Mouse (Mus musculus) liver, embryonic 12.5 days (tissue): Measurements from ENCODE around the gene Rubcn. TPM values are rescaled to one million over a fixed set of nuclear protein-coding genes. Genes with fewer than 3 reads are reported as not detected.
A peak's percentile ranks its signal among the peaks of the same experiment; 100 is the strongest.

ENCODE experiments used
- ATAC-seq: fragments of 200-750 bp; cut with Nextera tagmentation; 2 replicates; pipeline ENCODE4 v1.8.0; 2017; ENCODE audit warnings: moderate number of reproducible peaks, mild to moderate bottlenecking, moderate library complexity
- H3K27ac ChIP-seq: fragments of 300-500 bp; sonication (generic); 2 replicates; pipeline ENCODE4 v1.5.1; 2016; ENCODE audit warnings: mild to moderate bottlenecking
- H3K27me3 ChIP-seq: fragments of 300-500 bp; sonication (generic); replicated peaks from 2 replicates; pipeline ENCODE4 v1.6.1; 2016; ENCODE audit warnings: mild to moderate bottlenecking, moderate library complexity
- H3K36me3 ChIP-seq: fragments of 300-500 bp; sonication (generic); 2 replicates; pipeline ENCODE4 v1.6.1; 2016; ENCODE audit warnings: mild to moderate bottlenecking, moderate library complexity
- H3K4me1 ChIP-seq: fragments of 300-500 bp; sonication (generic); 2 replicates; pipeline ENCODE4 v1.6.1; 2016
- H3K4me2 ChIP-seq: fragments of 300-500 bp; sonication (generic); 2 replicates; pipeline ENCODE4 v1.6.1; 2016; ENCODE audit warnings: mild to moderate bottlenecking, moderate library complexity
- H3K4me3 ChIP-seq: fragments of 300-500 bp; sonication (generic); 2 replicates; pipeline ENCODE4 v1.5.1; 2016; ENCODE audit warnings: mild to moderate bottlenecking, moderate library complexity
- H3K9ac ChIP-seq: fragments of 300-500 bp; sonication (generic); 2 replicates; pipeline ENCODE4 v1.6.1; 2016; ENCODE audit warnings: mild to moderate bottlenecking, moderate library complexity
- H3K9me3 ChIP-seq: fragments of 300-500 bp; sonication (generic); replicated peaks from 2 replicates; pipeline ENCODE4 v1.6.1; 2016; ENCODE audit warnings: mild to moderate bottlenecking, moderate library complexity
- WGBS: fragments of 180-500 bp; shearing (Covaris S2); methylation state at CpG from one replicate; pipeline ENCODE4 v1.1.7; 2016; ENCODE audit not compliant: insufficient replicate concordance; 5-methylcytosine and 5-hydroxymethylcytosine counted together
- polyA plus RNA-seq: library from polyadenylated mRNA; unstranded; fragments of >200 nt; fragmentation: Nextera tagmentation; extraction: Ambion mirVana; gene quantifications from 2 replicates; pipeline ENCODE4 v1.2.1, GENCODE M21; 2016

Gene Rubcn
- polyA plus RNA-seq, 1 experiment from 2014 or later = 7.7 TPM

DNA sequence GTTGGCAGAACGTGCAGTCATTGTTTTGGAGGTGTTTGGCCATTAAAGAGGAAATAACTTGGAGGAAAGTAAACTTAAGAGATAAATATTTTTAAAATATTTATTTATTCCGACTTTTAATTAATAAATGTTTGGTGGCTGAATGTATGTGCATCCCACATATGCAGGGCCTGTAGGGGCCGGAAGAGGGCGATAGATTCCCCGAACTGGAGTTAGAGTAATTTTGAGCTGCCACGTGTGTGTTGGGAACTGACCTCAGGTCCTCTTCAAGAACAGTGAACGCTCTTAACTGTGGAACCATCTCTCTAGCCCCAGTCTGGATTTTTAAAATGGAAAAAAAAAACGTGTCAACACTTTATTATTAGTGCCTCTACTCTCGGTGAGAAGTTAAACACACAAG lies 64.2 kb downstream of the Rubcn start:
- Histone ChIP-seq H3K27ac (no peak overlapping the region), H3K4me1 (peaks cover 12% of the 10 kb centered on the region), H3K4me2 (peak overlapping the region; percentile 60), H3K27me3 (peaks cover 15% of the 10 kb centered on the region; the same call in 1 of the 2 replicates), H3K4me3 (no peak overlapping the region), H3K9me3 (no peaks in the 10 kb centered on the region), H3K9ac (no peak overlapping the region), H3K36me3 (no peaks in the 10 kb centered on the region)
- 36% methylated on average over 9 of the region's 9 CpGs for WGBS
- no peak for ATAC-seq

DNA sequence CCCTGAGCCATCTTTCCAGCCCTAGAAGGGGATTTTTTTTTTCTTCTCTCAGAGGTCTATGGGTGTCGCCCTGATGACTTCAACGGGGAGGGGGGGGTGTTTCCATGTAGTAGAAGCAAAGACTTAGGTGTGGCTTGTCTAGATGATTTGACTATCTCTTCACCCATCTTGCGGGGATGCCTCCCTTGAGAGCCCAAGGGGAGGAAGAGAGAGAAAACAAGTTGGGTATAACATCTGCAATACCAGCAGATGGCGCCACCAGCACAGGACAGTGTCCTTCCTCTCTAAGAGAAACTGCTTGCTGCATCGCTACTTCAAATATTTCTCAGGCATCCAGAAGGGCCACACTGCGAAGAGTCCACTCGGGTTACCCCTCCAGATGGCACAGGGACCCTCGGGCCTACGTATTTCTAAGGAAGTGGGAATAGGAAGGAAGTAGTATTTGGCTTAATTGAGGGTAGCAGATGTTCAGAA lies 64.6 kb downstream of the Rubcn start:
- peak; percentile 54 for ATAC-seq
- Histone ChIP-seq H3K9ac (no peak overlapping the region), H3K27ac (no peak overlapping the region), H3K36me3 (no peaks in the 10 kb centered on the region), H3K4me2 (peak overlapping the region; percentile 60), H3K27me3 (peaks cover 15% of the 10 kb centered on the region; the same call in 1 of the 2 replicates), H3K4me1 (peaks cover 12% of the 10 kb centered on the region), H3K4me3 (no peak overlapping the region), H3K9me3 (no peaks in the 10 kb centered on the region)
- WGBS = 0% methylated on average over 9 of the region's 9 CpGs

DNA sequence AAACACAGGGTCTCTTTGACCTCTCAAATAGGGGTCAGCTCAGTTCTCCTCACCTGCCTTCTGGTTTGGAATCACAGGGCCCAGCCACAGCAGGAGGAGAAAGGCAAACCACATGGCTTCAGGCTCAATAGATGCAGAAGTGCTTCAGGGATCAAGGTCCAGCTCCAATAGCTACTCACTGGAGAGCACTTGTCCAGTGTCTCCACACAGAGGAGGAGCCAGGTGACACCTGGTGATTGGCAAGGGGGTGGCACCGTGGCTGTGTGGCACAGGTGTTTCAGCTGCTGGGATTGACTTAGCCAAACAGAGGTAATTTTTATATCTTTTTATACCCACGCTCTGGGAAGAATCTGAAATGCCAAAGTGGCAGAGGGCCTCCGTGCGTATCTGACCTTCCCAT lies 67.2 kb downstream of the Rubcn start, which contains the start of gene Smbd1:
Smbd1 (minus strand) TSS at position 157 of the 400 bp plus-strand sequence.
- no peaks in the 10 kb centered on the region for H3K36me3 ChIP-seq
- no peak for ATAC-seq
- H3K4me2 ChIP-seq = no peak within 1 kb of the TSS
- no peak within 1 kb of the TSS for H3K27ac ChIP-seq
- H3K27me3 ChIP-seq = peaks cover 10% of the 10 kb centered on the region
- WGBS = 64% methylated on average over 4 of the region's 4 CpGs
- no peaks in the 10 kb centered on the region for H3K9me3 ChIP-seq
- no peak within 1 kb of the TSS for H3K4me3 ChIP-seq
- peaks cover 29% of the 10 kb centered on the region for H3K4me1 ChIP-seq
- H3K9ac ChIP-seq = no peak within 1 kb of the TSS

DNA sequence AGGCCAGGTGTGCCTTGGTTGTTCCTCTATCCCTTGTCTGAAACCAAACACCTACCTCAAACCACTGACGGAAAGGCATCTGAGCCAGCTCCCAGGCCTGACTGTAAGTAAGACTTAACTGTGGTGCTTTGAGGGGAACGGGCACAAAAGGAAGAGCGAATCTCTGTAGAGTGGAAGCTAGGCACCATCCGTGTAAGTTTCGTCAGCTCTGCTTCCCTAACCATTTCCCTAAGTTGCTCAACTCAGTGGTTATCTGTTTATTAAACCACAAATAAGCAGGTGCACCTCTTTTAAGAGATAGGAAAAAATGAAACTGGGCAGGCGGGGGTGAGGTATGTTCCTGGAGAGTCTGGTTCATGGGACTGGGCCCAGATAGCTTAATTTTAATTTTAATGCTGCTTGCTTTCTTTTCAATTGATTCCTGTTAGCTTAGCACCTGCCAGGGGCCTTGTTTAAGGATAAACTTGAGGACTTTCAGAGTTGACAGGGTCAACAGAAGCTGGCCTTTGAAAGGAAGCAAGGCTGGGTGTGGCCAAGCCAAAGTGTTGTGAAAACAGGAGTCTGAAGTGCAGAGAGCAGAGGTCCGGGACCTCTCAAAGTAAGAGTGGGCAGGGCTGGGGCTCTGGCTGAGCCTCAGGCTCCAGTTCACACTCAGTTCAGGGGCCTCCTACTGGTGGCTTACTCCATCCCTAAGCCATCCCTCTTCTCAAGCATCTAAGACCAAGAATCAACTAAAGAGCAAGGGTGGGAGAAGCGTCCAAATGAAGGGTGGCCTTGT lies 70.0 kb downstream of the Rubcn start:
- peaks cover 28% of the 10 kb centered on the region for H3K4me1 ChIP-seq
- H3K27me3 ChIP-seq = no peaks in the 10 kb centered on the region; the same call in none of the 2 replicates
- no peak overlapping the region for H3K4me3 ChIP-seq
- H3K27ac ChIP-seq = no peak overlapping the region
- H3K4me2 ChIP-seq = no peak overlapping the region
- H3K9me3 ChIP-seq = no peaks in the 10 kb centered on the region
- H3K9ac ChIP-seq = no peak overlapping the region
- H3K36me3 ChIP-seq = no peaks in the 10 kb centered on the region
- ATAC-seq = 0 out of 2 replicates have a peak, but pooled peaks have one; percentile 42
- WGBS = 37% methylated on average over 8 of the region's 8 CpGs

DNA sequence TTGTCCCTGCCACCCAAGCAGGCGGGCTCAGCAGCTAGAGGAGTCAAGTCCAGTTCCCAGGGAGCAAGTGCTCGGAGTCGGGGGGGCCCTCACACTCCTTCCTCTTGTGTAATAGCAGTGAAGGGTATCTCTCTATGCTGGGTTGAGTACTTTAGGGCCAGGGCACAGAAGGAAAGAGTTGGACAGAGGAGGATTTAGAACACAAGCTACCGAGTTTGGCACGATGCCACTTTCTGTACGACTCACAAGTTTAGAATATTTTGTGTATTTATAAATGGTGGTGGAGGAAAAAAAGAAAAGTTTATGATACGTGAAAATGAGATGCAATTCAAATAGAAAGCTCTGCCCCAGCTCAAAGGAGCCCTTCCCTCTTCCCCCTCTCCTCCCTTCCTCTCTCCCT lies 72.4 kb downstream of the Rubcn start:
- Histone ChIP-seq H3K4me1 (peaks cover 28% of the 10 kb centered on the region), H3K4me2 (no peak overlapping the region), H3K9ac (no peak overlapping the region), H3K36me3 (no peaks in the 10 kb centered on the region), H3K4me3 (no peak overlapping the region), H3K27me3 (no peaks in the 10 kb centered on the region; the same call in 1 of the 2 replicates), H3K9me3 (no peaks in the 10 kb centered on the region), H3K27ac (no peak overlapping the region)
- no peak for ATAC-seq
- 60% methylated on average over 7 of the region's 7 CpGs for WGBS

DNA sequence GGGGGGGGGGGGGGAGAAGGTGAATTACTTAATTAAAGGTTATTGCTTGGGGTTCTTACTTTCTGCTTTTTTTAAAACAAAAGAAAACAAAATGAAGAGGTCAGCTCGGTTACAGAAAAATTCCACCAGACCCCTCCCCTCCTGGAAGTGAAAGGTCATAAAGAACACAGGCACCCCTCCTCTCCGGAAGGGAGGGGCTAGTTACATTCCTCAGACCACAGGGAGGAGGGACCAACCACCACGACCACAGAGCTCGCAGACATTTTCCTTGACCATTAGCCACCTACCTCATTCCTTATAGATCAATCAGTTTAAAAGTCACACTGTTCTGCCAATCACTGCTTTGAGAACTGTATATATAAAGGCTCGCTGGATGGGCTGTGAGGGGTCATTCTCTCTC lies 73.7 kb downstream of the Rubcn start:
- H3K9me3 ChIP-seq = no peaks in the 10 kb centered on the region
- no peak for ATAC-seq
- H3K4me3 ChIP-seq = no peak overlapping the region
- 34% methylated on average over 5 of the region's 5 CpGs for WGBS
- H3K4me1 ChIP-seq = peaks cover 28% of the 10 kb centered on the region
- H3K27ac ChIP-seq = no peak overlapping the region
- no peaks in the 10 kb centered on the region; the same call in 1 of the 2 replicates for H3K27me3 ChIP-seq
- H3K36me3 ChIP-seq = no peaks in the 10 kb centered on the region
- H3K9ac ChIP-seq = no peak overlapping the region
- no peak overlapping the region for H3K4me2 ChIP-seq

DNA sequence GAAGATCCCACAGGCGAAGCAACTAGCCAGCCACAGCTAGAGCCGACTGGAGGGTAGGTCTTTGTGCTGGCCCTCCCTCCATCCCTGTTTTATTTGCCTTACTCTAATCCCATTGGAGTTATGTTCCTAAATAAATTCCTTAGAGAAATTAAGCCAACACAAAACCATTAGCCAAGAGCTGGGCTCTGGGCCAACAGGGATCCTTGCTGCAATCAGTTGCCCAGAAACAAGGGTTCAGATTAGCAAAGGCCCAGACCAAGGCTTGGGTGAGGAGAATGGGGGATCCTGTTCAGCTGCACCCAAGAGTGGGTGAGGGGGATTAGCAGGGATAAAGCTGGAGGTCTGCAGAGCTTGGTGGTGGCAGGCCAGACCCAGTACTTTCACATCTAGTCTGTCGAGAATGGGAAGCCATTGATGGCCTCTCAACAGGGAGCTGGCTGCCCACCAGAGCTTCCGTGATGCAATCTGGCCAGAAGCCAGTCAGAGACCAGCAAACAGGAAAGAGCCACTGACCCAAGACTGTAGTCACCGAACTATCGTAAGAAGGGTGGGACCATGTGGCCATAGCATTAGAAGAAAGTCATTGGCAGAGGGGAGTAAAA lies 74.2 kb downstream of the Rubcn start:
- 39% methylated on average over 6 of the region's 6 CpGs for WGBS
- no peak for ATAC-seq
- no peak overlapping the region for H3K4me2 ChIP-seq
- no peaks in the 10 kb centered on the region; the same call in 1 of the 2 replicates for H3K27me3 ChIP-seq
- no peak overlapping the region for H3K4me3 ChIP-seq
- H3K9ac ChIP-seq = no peak overlapping the region
- no peaks in the 10 kb centered on the region for H3K9me3 ChIP-seq
- peaks cover 28% of the 10 kb centered on the region for H3K4me1 ChIP-seq
- H3K27ac ChIP-seq = no peak overlapping the region
- H3K36me3 ChIP-seq = no peaks in the 10 kb centered on the region

DNA sequence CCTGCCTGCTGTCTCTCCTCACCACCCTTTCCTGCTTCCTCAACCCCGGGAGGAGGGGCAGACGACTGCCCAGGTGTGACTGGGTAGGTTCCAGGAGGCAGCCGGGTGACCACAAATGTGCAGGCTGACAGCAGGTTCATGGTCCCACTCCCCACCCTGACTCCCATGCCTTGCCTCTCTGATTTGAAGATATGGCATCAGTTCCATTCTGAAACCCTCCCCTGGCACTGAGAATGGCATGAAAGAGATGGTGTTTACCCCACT lies 80.2 kb downstream of the Rubcn start, which contains the start of gene Muc20:
Muc20 (minus strand) TSS at position 10 of the 264 bp plus-strand sequence.
- no peak for ATAC-seq
- no peak within 1 kb of the TSS for H3K27ac ChIP-seq
- H3K4me1 ChIP-seq = no peaks in the 10 kb centered on the region; the same call in 1 of the 2 replicates
- no peaks in the 10 kb centered on the region for H3K36me3 ChIP-seq
- H3K4me2 ChIP-seq = no peak within 1 kb of the TSS
- no peak within 1 kb of the TSS for H3K9ac ChIP-seq
- H3K4me3 ChIP-seq = no peak within 1 kb of the TSS
- WGBS = 44% methylated on average over 3 of the region's 3 CpGs
- peaks cover 36% of the 10 kb centered on the region for H3K27me3 ChIP-seq
- H3K9me3 ChIP-seq = no peaks in the 10 kb centered on the region

DNA sequence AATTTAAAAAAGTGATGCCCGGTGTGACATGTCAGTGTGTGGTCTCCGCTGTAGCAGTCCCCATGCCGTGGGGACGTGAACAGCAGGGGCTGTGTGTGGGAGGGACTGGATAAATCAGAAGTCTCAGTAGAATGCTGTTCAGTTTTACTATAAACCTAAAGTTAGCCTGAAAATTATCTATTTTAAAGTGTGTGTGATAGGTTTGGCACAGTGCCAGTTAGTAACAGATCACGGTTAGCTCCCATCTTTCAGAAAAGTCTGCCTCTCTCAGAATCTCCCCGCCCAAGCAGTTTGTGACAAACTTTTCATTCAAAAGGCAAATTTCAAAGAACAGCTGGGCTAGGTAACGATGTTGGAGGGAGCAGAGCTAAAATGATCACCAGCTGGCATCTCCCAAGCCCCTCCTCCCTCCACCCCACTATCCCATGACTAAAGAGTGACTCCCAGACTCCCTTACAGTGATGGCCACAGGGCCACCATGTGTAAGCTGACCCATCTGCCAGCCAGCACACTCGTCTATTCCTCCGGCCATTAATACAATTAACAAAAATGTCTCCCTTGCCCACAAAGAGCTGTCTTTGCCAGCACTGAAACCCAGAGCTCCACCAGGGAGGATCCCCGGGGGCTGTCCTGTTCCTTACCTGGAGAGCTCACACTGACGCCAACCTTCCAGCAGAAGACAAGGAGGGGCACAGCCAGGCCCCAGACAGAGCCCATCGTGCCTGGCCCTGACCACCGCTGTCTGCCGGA lies 80.7 kb downstream of the Rubcn start:
- Histone ChIP-seq H3K27me3 (peaks cover 41% of the 10 kb centered on the region), H3K9ac (no peak overlapping the region), H3K4me3 (no peak overlapping the region), H3K4me2 (no peak overlapping the region), H3K36me3 (no peaks in the 10 kb centered on the region), H3K27ac (no peak overlapping the region), H3K4me1 (no peaks in the 10 kb centered on the region; the same call in 1 of the 2 replicates), H3K9me3 (no peaks in the 10 kb centered on the region)
- WGBS = 64% methylated on average over 14 of the region's 14 CpGs
- ATAC-seq = no peak

DNA sequence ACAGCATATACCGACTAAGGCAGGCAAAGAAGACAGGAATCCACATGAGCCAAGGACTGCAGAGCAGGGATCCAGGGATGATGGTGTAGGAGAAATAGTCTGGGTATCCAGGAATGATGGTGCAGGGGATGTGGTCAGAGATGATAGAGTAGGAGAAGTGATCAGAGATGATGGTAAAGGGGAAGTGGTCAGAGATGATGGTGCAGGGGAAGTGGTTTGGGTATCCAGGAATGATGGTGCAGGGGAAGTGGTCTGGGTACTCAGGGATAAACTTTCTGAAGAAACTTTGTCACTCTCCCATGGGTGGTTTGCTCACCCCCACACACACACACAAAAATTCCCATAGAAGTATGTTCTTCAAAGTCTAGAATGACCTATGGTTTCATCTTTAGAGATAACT lies 82.4 kb downstream of the Rubcn start:
- ATAC-seq = no peak
- 36% methylated on average over 1 of the region's 1 CpGs for WGBS

DNA sequence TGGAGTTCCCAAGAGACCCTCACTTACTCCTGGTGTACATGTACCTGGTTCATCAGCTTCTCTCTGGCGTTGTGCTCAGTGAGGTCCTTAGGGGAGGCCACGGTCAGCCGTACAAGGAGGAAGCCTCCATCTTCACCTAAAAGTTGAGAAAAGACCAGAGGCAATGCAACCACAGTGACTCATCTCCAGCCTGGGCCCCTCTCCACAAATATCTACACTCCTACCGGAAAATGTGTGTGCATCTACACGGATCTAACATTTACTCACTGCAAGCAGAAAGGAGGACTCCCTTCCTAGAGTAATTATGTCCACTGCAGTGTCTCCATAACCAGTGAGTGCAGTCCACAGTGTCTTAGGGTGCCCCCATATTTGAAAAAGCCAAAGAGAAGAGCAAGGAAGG lies 87.5 kb downstream of the Rubcn start:
- no peak overlapping the region for H3K27ac ChIP-seq

More for the DNA sequence above, 82.4 kb downstream of the Rubcn start:
- no peak overlapping the region for H3K4me3 ChIP-seq
- H3K27me3 ChIP-seq = peaks cover 43% of the 10 kb centered on the region
- no peaks in the 10 kb centered on the region; the same call in 1 of the 2 replicates for H3K4me1 ChIP-seq
- H3K9ac ChIP-seq = no peak overlapping the region
- H3K4me2 ChIP-seq = no peak overlapping the region
- H3K9me3 ChIP-seq = no peaks in the 10 kb centered on the region
- H3K36me3 ChIP-seq = no peaks in the 10 kb centered on the region
- no peak overlapping the region for H3K27ac ChIP-seq

DNA sequence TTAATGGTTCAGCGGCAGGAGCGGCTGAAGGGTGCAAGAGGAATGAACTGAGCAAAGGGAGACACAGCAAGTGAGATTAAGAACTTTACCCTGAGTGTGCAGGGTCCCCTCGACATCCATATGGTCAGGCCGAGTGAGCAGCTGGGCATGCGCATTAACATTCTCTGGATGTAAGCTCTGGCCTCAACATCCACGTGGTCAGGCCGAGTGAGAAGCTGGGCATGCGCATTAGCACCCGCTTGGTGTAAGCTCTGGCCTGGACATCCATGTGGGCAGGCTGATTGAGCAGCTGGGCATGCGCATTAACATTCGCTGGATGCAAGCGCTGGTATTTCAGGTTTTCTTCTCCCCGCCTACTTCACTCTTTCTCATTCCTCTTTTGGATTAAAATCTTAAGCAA lies 92.7 kb downstream of the Rubcn start:
- Histone ChIP-seq H3K9me3 (0 out of 2 replicates have a peak, but pooled peaks cover 4% of the 10 kb centered on the region), H3K36me3 (no peaks in the 10 kb centered on the region), H3K4me2 (no peak overlapping the region), H3K4me3 (no peak overlapping the region), H3K4me1 (no peaks in the 10 kb centered on the region), H3K27me3 (peaks cover 6% of the 10 kb centered on the region), H3K27ac (no peak overlapping the region), H3K9ac (no peak overlapping the region)
- no peak for ATAC-seq
- 76% methylated on average over 13 of the region's 13 CpGs for WGBS

More for the DNA sequence above, 87.5 kb downstream of the Rubcn start:
- ATAC-seq = no peak
- Histone ChIP-seq H3K4me3 (no peak overlapping the region), H3K4me2 (no peak overlapping the region), H3K4me1 (no peaks in the 10 kb centered on the region), H3K9ac (no peak overlapping the region), H3K36me3 (no peaks in the 10 kb centered on the region), H3K27me3 (peaks cover 28% of the 10 kb centered on the region), H3K9me3 (0 out of 2 replicates have a peak, but pooled peaks cover 4% of the 10 kb centered on the region)
- 67% methylated on average over 5 of the region's 5 CpGs for WGBS
